Mouse (Mus musculus) intestine, postnatal 0 days (tissue): ENCODE measurements around the gene Egln2. TPM values are rescaled to one million over a fixed set of nuclear protein-coding genes. Genes with fewer than 3 reads are reported as not detected.

ENCODE experiments used
- ATAC-seq: fragments of 200-750 bp; cut with Nextera tagmentation; 2 replicates; pipeline ENCODE4 v1.8.0; 2017; ENCODE audit warnings: mild to moderate bottlenecking, moderate TSS enrichment, moderate library complexity
- H3K27ac ChIP-seq: fragments of 300-500 bp; sonication (generic); 2 replicates; pipeline ENCODE4 v1.5.1; 2014; ENCODE audit warnings: mild to moderate bottlenecking, low read depth, low read length, moderate library complexity
- H3K27me3 ChIP-seq: fragments of 300-500 bp; sonication (generic); replicated peaks from 2 replicates; pipeline ENCODE4 v1.6.1; 2014; ENCODE audit warnings: low read length, mixed read lengths; ENCODE audit not compliant: control insufficient read depth, insufficient read depth
- H3K36me3 ChIP-seq: fragments of 300-500 bp; sonication (generic); 2 replicates; pipeline ENCODE4 v1.6.1; 2014; ENCODE audit warnings: mild to moderate bottlenecking, moderate library complexity; ENCODE audit not compliant: control insufficient read depth, insufficient read depth
- H3K4me1 ChIP-seq: fragments of 300-500 bp; sonication (generic); replicated peaks from 2 replicates; pipeline ENCODE4 v1.6.1; 2014; ENCODE audit warnings: antibody characterized with exemption, low read length, mixed read lengths; ENCODE audit not compliant: control insufficient read depth, insufficient read depth
- H3K4me2 ChIP-seq: fragments of 300-500 bp; sonication (generic); replicated peaks from 2 replicates; pipeline ENCODE4 v1.6.1; 2014; ENCODE audit warnings: low read depth, mild to moderate bottlenecking, moderate library complexity
- H3K4me3 ChIP-seq: fragments of 300-500 bp; sonication (generic); 2 replicates; pipeline ENCODE4 v1.5.1; 2014; ENCODE audit warnings: low read depth, low read length
- H3K9ac ChIP-seq: fragments of 300-500 bp; sonication (generic); 2 replicates; pipeline ENCODE4 v1.6.1; 2014; ENCODE audit warnings: mild to moderate bottlenecking, low read depth, low read length
- H3K9me3 ChIP-seq: fragments of 300-500 bp; sonication (generic); 2 replicates; pipeline ENCODE4 v1.6.1; 2016; ENCODE audit warnings: mixed run types; ENCODE audit not compliant: control insufficient read depth
- CTCF ChIP-seq: sonication (generic); IDR thresholded peaks from 2 replicates; pipeline ENCODE4 v1.5.1; 2016; ENCODE audit warnings: low read depth, mild to moderate bottlenecking, control low read depth, antibody characterized with exemption, moderate library complexity
- whole genome bisulfite sequencing: fragments of 180-500 bp; shearing (Covaris S2); extraction: QIAGEN DNeasy Blood & Tissue Kit; methylation state at CpG from one replicate; pipeline ENCODE4 v1.1.7; 2014; 5-methylcytosine and 5-hydroxymethylcytosine counted together
- polyA plus RNA-seq: library from polyadenylated mRNA; unstranded; fragments of >200 nt; fragmentation: Nextera tagmentation; extraction: Ambion mirVana; gene quantifications from 2 replicates; pipeline ENCODE4 v1.2.1, GENCODE M21; 2015

Gene Egln2
- polyA plus RNA-seq, 1 experiment from 2014 or later = 64.0 TPM

GRCm38 (mm10) chr7:27197136-27197535 lies 30.5 kb upstream of the Egln2 start:
- 81% methylated on average over 3 of the region's 3 CpGs for WGBS
- Histone ChIP-seq H3K27ac (no peak overlapping the region; the same call in 1 of the 2 replicates), H3K4me2 (no peak overlapping the region), H3K36me3 (peaks cover 19% of the 10 kb centered on the region), H3K4me1 (peaks cover 4% of the 10 kb centered on the region; the same call in 1 of the 2 replicates), H3K27me3 (no peaks in the 10 kb centered on the region), H3K9ac (no peak overlapping the region), H3K4me3 (no peak overlapping the region), H3K9me3 (no peaks in the 10 kb centered on the region)
- no peak for TF ChIP-seq CTCF
- no peak for ATAC-seq

GRCm38 (mm10) chr7:27195681-27196611 lies 29.3 kb upstream of the Egln2 start, which contains the start of the genes BC024978 and Snrpa:
Gene BC024978 (plus strand): TSS chr7:27195781.
Gene Snrpa (minus strand): TSS chr7:27196271.
- TF ChIP-seq CTCF = no peak
- Histone ChIP-seq H3K4me1 (peaks cover 4% of the 10 kb centered on the region; the same call in 1 of the 2 replicates), H3K4me2 (peak within 1 kb of the TSS; percentile 74), H3K27me3 (no peaks in the 10 kb centered on the region), H3K36me3 (peaks cover 29% of the 10 kb centered on the region), H3K4me3 (peak within 1 kb of the TSS; percentile 85), H3K9ac (peak within 1 kb of the TSS; percentile 85), H3K27ac (peak within 1 kb of the TSS; percentile 100), H3K9me3 (no peaks in the 10 kb centered on the region)
- ATAC-seq = peak; percentile 99
- under 1% methylated on average over 64 of the region's 64 CpGs for WGBS

- Histone ChIP-seq H3K9me3 (no peaks in the 10 kb centered on the region), H3K27ac (no peak overlapping the region; the same call in 1 of the 2 replicates), H3K9ac (no peak overlapping the region), H3K36me3 (peaks cover 49% of the 10 kb centered on the region), H3K4me2 (no peak overlapping the region), H3K4me3 (no peak overlapping the region), H3K27me3 (no peaks in the 10 kb centered on the region), H3K4me1 (peaks cover 4% of the 10 kb centered on the region; the same call in 1 of the 2 replicates)
- 65% methylated on average over 4 of the region's 4 CpGs for WGBS
- ATAC-seq = no peak
- TF ChIP-seq CTCF = no peak
These were observed 27.1 kb upstream of the Egln2 start for GRCm38 (mm10) chr7:27193731-27194130.

- no peak overlapping the region for H3K27ac ChIP-seq
- H3K9me3 ChIP-seq = no peaks in the 10 kb centered on the region
- H3K9ac ChIP-seq = no peak overlapping the region
- no peak for TF ChIP-seq CTCF
- H3K4me2 ChIP-seq = no peak overlapping the region
- peaks cover 60% of the 10 kb centered on the region for H3K36me3 ChIP-seq
- no peaks in the 10 kb centered on the region for H3K27me3 ChIP-seq
- peaks cover 4% of the 10 kb centered on the region; the same call in 1 of the 2 replicates for H3K4me1 ChIP-seq
- ATAC-seq = no peak
- H3K4me3 ChIP-seq = no peak overlapping the region
- 93% methylated on average over 5 of the region's 5 CpGs for WGBS
These were observed 25.8 kb upstream of the Egln2 start for GRCm38 (mm10) chr7:27192434-27192833.

GRCm38 (mm10) chr7:27189271-27189931 lies 22.8 kb upstream of the Egln2 start:
- Histone ChIP-seq H3K4me1 (peaks cover under 1% of the 10 kb centered on the region; the same call in 1 of the 2 replicates), H3K4me3 (no peak overlapping the region), H3K36me3 (peaks cover 84% of the 10 kb centered on the region), H3K9ac (no peak overlapping the region), H3K4me2 (no peak overlapping the region), H3K9me3 (no peaks in the 10 kb centered on the region), H3K27ac (peak overlapping the region; percentile 11; the same call in 1 of the 2 replicates), H3K27me3 (no peaks in the 10 kb centered on the region)
- ATAC-seq = no peak; the same call in 1 of the 2 replicates
- TF ChIP-seq CTCF = peak; percentile 49
- 97% methylated on average over 10 of the region's 10 CpGs for WGBS

- H3K36me3 ChIP-seq = peaks cover 58% of the 10 kb centered on the region
- 87% methylated on average over 5 of the region's 5 CpGs for WGBS
- no peak for ATAC-seq
These were observed 19.4 kb upstream of the Egln2 start for GRCm38 (mm10) chr7:27185986-27186385.

More at GRCm38 (mm10) chr7:27185986-27186385, 19.4 kb upstream of the Egln2 start:
- H3K4me3 ChIP-seq = no peak overlapping the region
- no peak overlapping the region for H3K9ac ChIP-seq
- H3K27ac ChIP-seq = no peak overlapping the region
- no peaks in the 10 kb centered on the region for H3K9me3 ChIP-seq
- no peaks in the 10 kb centered on the region for H3K4me1 ChIP-seq
- no peak for TF ChIP-seq CTCF
- no peaks in the 10 kb centered on the region for H3K27me3 ChIP-seq
- no peak overlapping the region for H3K4me2 ChIP-seq
